Mouse (Mus musculus) stomach, embryonic 16.5 days (tissue): Measurements from ENCODE around the gene Dnajc13. TPM values are rescaled to one million over a fixed set of nuclear protein-coding genes. Genes with fewer than 3 reads are reported as not detected.

Experiments used
- ATAC-seq: fragments of 200-750 bp; cut with Nextera tagmentation; 2 replicates; pipeline ENCODE4 v1.8.0; 2017; ENCODE audit warnings: moderate number of reproducible peaks, moderate TSS enrichment; ENCODE audit not compliant: insufficient read depth, low FRiP score
- H3K27ac ChIP-seq: fragments of 300-500 bp; sonication (generic); 2 replicates; pipeline ENCODE4 v1.5.1; 2014; ENCODE audit warnings: low read length
- H3K27me3 ChIP-seq: fragments of 300-500 bp; sonication (generic); 2 replicates; pipeline ENCODE4 v1.6.1; 2014; ENCODE audit warnings: low read length, control low read depth, mixed read lengths; ENCODE audit not compliant: control insufficient read depth, insufficient read depth
- H3K36me3 ChIP-seq: fragments of 300-500 bp; sonication (generic); 2 replicates; pipeline ENCODE4 v1.6.1; 2014; ENCODE audit warnings: low read length; ENCODE audit not compliant: control insufficient read depth, insufficient read depth
- H3K4me1 ChIP-seq: fragments of 300-500 bp; sonication (generic); 2 replicates; pipeline ENCODE4 v1.6.1; 2014; ENCODE audit warnings: low read length, control low read depth, mixed read lengths; ENCODE audit not compliant: control insufficient read depth, insufficient read depth
- H3K4me2 ChIP-seq: fragments of 300-500 bp; sonication (generic); 2 replicates; pipeline ENCODE4 v1.6.1; 2014; ENCODE audit warnings: low read depth, low read length, mixed read lengths
- H3K4me3 ChIP-seq: fragments of 300-500 bp; sonication (generic); replicated peaks from 2 replicates; pipeline ENCODE4 v1.5.1; 2014; ENCODE audit warnings: mild to moderate bottlenecking, low read length
- H3K9ac ChIP-seq: fragments of 300-500 bp; sonication (generic); 2 replicates; pipeline ENCODE4 v1.6.1; 2014; ENCODE audit warnings: low read length
- H3K9me3 ChIP-seq: fragments of 300-500 bp; sonication (generic); replicated peaks from 2 replicates; pipeline ENCODE4 v1.6.1; 2016; ENCODE audit warnings: low read length, control low read depth; ENCODE audit not compliant: control insufficient read depth
- WGBS: fragments of 180-500 bp; shearing (Covaris S2); extraction: QIAGEN DNeasy Blood & Tissue Kit; methylation state at CpG from one replicate; pipeline ENCODE4 v1.1.7; 2014; 5-methylcytosine and 5-hydroxymethylcytosine counted together
- polyA plus RNA-seq: library from polyadenylated mRNA; unstranded; fragments of >200 nt; fragmentation: Nextera tagmentation; extraction: Ambion mirVana; gene quantifications from 2 replicates; pipeline ENCODE4 v1.2.1, GENCODE M21; 2015

Gene Dnajc13
- polyA plus RNA-seq, 1 experiment from 2014 or later, result 19.8 TPM

- Histone ChIP-seq H3K27me3 (no peaks in the 10 kb centered on the region), H3K27ac (no peak overlapping the region), H3K4me2 (no peak overlapping the region), H3K36me3 (no peaks in the 10 kb centered on the region), H3K4me3 (no peak overlapping the region), H3K4me1 (no peaks in the 10 kb centered on the region), H3K9ac (no peak overlapping the region), H3K9me3 (no peaks in the 10 kb centered on the region)
- WGBS, result 79% methylated on average over 5 of the region's 5 CpGs
- no peak for ATAC-seq
Observed at GRCm38 (mm10) chr9:104281737-104282136, 19.0 kb upstream of the Dnajc13 start.

GRCm38 (mm10) chr9:104280725-104281495 is 18.2 kb upstream of the Dnajc13 start:
- Histone ChIP-seq H3K27ac (no peak overlapping the region), H3K9me3 (no peaks in the 10 kb centered on the region), H3K4me1 (no peaks in the 10 kb centered on the region), H3K27me3 (no peaks in the 10 kb centered on the region), H3K4me3 (no peak overlapping the region), H3K9ac (no peak overlapping the region), H3K4me2 (no peak overlapping the region), H3K36me3 (no peaks in the 10 kb centered on the region)
- WGBS, result 62% methylated on average over 8 of the region's 8 CpGs
- ATAC-seq, result no peak

- no peak overlapping the region for H3K27ac ChIP-seq
- WGBS, result 20% methylated on average over 18 of the region's 18 CpGs
- no peaks in the 10 kb centered on the region for H3K36me3 ChIP-seq
- no peak overlapping the region for H3K4me3 ChIP-seq
- no peaks in the 10 kb centered on the region for H3K9me3 ChIP-seq
- H3K4me2 ChIP-seq, result no peak overlapping the region
- no peaks in the 10 kb centered on the region for H3K27me3 ChIP-seq
- no peaks in the 10 kb centered on the region for H3K4me1 ChIP-seq
- H3K9ac ChIP-seq, result no peak overlapping the region
- no peak for ATAC-seq
Observed at GRCm38 (mm10) chr9:104277528-104278162, 14.9 kb upstream of the Dnajc13 start.

- WGBS, result 76% methylated on average over 17 of the region's 17 CpGs
- Histone ChIP-seq H3K4me3 (no peak overlapping the region), H3K4me2 (no peak overlapping the region), H3K4me1 (no peaks in the 10 kb centered on the region), H3K27ac (no peak overlapping the region), H3K36me3 (no peaks in the 10 kb centered on the region), H3K9ac (no peak overlapping the region), H3K9me3 (no peaks in the 10 kb centered on the region), H3K27me3 (no peaks in the 10 kb centered on the region)
- no peak for ATAC-seq
Observed at GRCm38 (mm10) chr9:104275084-104275785, 12.5 kb upstream of the Dnajc13 start.

GRCm38 (mm10) chr9:104272057-104272456 is 9.3 kb upstream of the Dnajc13 start:
- no peaks in the 10 kb centered on the region for H3K27me3 ChIP-seq
- H3K36me3 ChIP-seq, result no peaks in the 10 kb centered on the region
- H3K4me2 ChIP-seq, result no peak overlapping the region
- no peak for ATAC-seq
- H3K4me3 ChIP-seq, result no peak overlapping the region
- H3K9me3 ChIP-seq, result no peaks in the 10 kb centered on the region
- H3K4me1 ChIP-seq, result no peaks in the 10 kb centered on the region
- no peak overlapping the region for H3K27ac ChIP-seq
- WGBS, result 65% methylated on average over 4 of the region's 4 CpGs
- no peak overlapping the region for H3K9ac ChIP-seq

GRCm38 (mm10) chr9:104271642-104272041 is 8.9 kb upstream of the Dnajc13 start:
- no peak overlapping the region for H3K4me3 ChIP-seq
- 56% methylated on average over 4 of the region's 4 CpGs for WGBS

GRCm38 (mm10) chr9:104269944-104270343 is 7.2 kb upstream of the Dnajc13 start:
- no peak overlapping the region for H3K9ac ChIP-seq
- no peak for ATAC-seq
- H3K27me3 ChIP-seq, result no peaks in the 10 kb centered on the region
- no peak overlapping the region for H3K27ac ChIP-seq
- 66% methylated on average over 3 of the region's 3 CpGs for WGBS
- H3K4me1 ChIP-seq, result no peaks in the 10 kb centered on the region
- no peaks in the 10 kb centered on the region for H3K9me3 ChIP-seq
- no peaks in the 10 kb centered on the region for H3K36me3 ChIP-seq
- H3K4me2 ChIP-seq, result no peak overlapping the region
- no peak overlapping the region for H3K4me3 ChIP-seq

More at GRCm38 (mm10) chr9:104271642-104272041, 8.9 kb upstream of the Dnajc13 start:
- Histone ChIP-seq H3K4me2 (no peak overlapping the region), H3K4me1 (no peaks in the 10 kb centered on the region), H3K9me3 (no peaks in the 10 kb centered on the region), H3K36me3 (no peaks in the 10 kb centered on the region), H3K27me3 (no peaks in the 10 kb centered on the region), H3K9ac (no peak overlapping the region), H3K27ac (no peak overlapping the region)
- ATAC-seq, result no peak

- Histone ChIP-seq H3K9me3 (no peaks in the 10 kb centered on the region), H3K4me3 (peak overlapping the region; percentile 13; the same call in 1 of the 2 replicates), H3K27ac (peak overlapping the region; percentile 50; the same call in 1 of the 2 replicates), H3K9ac (0 out of 2 replicates have a peak overlapping the region, but pooled peaks have one; percentile 14), H3K4me1 (no peaks in the 10 kb centered on the region), H3K4me2 (peak overlapping the region; percentile 39), H3K36me3 (no peaks in the 10 kb centered on the region), H3K27me3 (no peaks in the 10 kb centered on the region)
- ATAC-seq, result peak; percentile 62; the same call in 1 of the 2 replicates
- 17% methylated on average over 10 of the region's 10 CpGs for WGBS
Observed at GRCm38 (mm10) chr9:104269349-104269871, 6.7 kb upstream of the Dnajc13 start.

GRCm38 (mm10) chr9:104264567-104264966 is 1.8 kb upstream of the Dnajc13 start:
- Histone ChIP-seq H3K27me3 (no peaks in the 10 kb centered on the region), H3K9ac (no peak overlapping the region), H3K9me3 (no peaks in the 10 kb centered on the region), H3K4me3 (no peak overlapping the region), H3K4me2 (no peak overlapping the region), H3K27ac (no peak overlapping the region), H3K4me1 (peaks cover 15% of the 10 kb centered on the region), H3K36me3 (no peaks in the 10 kb centered on the region)
- no peak for ATAC-seq
- 68% methylated on average over 2 of the region's 2 CpGs for WGBS
